Mouse (Mus musculus): ENCODE data around the gene Zfp82. TPM values are rescaled to one million over a fixed set of nuclear protein-coding genes. Genes with fewer than 3 reads are reported as not detected.

Gene Zfp82
- total and polyA plus RNA-seq, 3 experiments, result 2.0 to 2.2 TPM; not detected in 1

GRCm38 (mm10) chr7:30090970-30091585 is 18.4 kb upstream of the Zfp82 start:
- no peaks in the 10 kb centered on the region for H3K9me3 ChIP-seq (replicated peaks; ENCODE audit: insufficient read depth, low read length)
- DNase-seq (ENCODE audit: low read depth, low spot score), result peak; percentile 46
- TF ChIP-seq MXI1 (IDR thresholded peaks at IDR 0.05; ENCODE audit: low read depth, low read length) (no peak), CTCF (IDR thresholded peaks at IDR 0.05 in 2 of 3, conservative IDR thresholded peaks at IDR 0.05 in 1 of 3; ENCODE audit: control insufficient read depth in 1 of 3, insufficient read depth in 1 of 3, low read depth in 2 of 3, low read length in 3 of 3, poor library complexity in 1 of 3, severe bottlenecking in 1 of 3) (peak in 1 of 3 experiments; percentile 33; a peak in 3 of 6 replicates), SMC3 (IDR thresholded peaks at IDR 0.05; ENCODE audit: low read depth, low read length) (peak; percentile 35), ZC3H11A (IDR thresholded peaks at IDR 0.05; ENCODE audit: low read depth, low read length) (peak; percentile 27; the same call in 1 of the 2 replicates), RAD21 (IDR thresholded peaks at IDR 0.05; ENCODE audit: low read depth, low read length) (peak; percentile 38)
- H3K79me2 ChIP-seq (ENCODE audit: control insufficient read depth, insufficient read depth, low read length, poor library complexity), result peaks cover 8% of the 10 kb centered on the region
- no peaks in the 10 kb centered on the region for H3K27me3 ChIP-seq (ENCODE audit: control insufficient read depth in 1 of 2, insufficient read depth in 2 of 2, low read length in 2 of 2)
- peaks cover 0 to 10% of the 10 kb centered on the region in 2 experiments; a peak in 3 of 4 replicates for H3K4me1 ChIP-seq (ENCODE audit: control insufficient read depth in 1 of 2, insufficient read depth in 2 of 2, low read length in 2 of 2)
- H3K36me3 ChIP-seq (ENCODE audit: control insufficient read depth in 1 of 2, insufficient read depth in 2 of 2, low read length in 2 of 2), result peaks cover 0 to 8% of the 10 kb centered on the region in 2 experiments; a peak in 2 of 4 replicates
- H3K27ac ChIP-seq (ENCODE audit: control insufficient read depth, low read depth, low read length), result peak overlapping the region; percentile 72
- H3K4me3 ChIP-seq (ENCODE audit: control insufficient read depth in 1 of 2, insufficient read depth in 1 of 2, low read depth in 2 of 2, low read length in 2 of 2), result peak overlapping the region; percentile 65 to 70
- H3K9ac ChIP-seq (ENCODE audit: control insufficient read depth, low read depth, low read length, poor library complexity, severe bottlenecking), result peak overlapping the region; percentile 66

- peak within 1 kb of the TSS; percentile 72 for H3K27ac ChIP-seq (ENCODE audit: control insufficient read depth, low read depth, low read length)
- H3K9me3 ChIP-seq (replicated peaks; ENCODE audit: insufficient read depth, low read length), result no peaks in the 10 kb centered on the region
- DNase-seq (ENCODE audit: low read depth, low spot score), result peak; percentile 99
- H3K27me3 ChIP-seq (ENCODE audit: control insufficient read depth in 1 of 2, insufficient read depth in 2 of 2, low read length in 2 of 2), result no peaks in the 10 kb centered on the region
- peak within 1 kb of the TSS; percentile 66 for H3K9ac ChIP-seq (ENCODE audit: control insufficient read depth, low read depth, low read length, poor library complexity, severe bottlenecking)
- peaks cover 8% of the 10 kb centered on the region for H3K79me2 ChIP-seq (ENCODE audit: control insufficient read depth, insufficient read depth, low read length, poor library complexity)
- H3K36me3 ChIP-seq (ENCODE audit: control insufficient read depth in 1 of 2, insufficient read depth in 2 of 2, low read length in 2 of 2), result peaks cover 0 to 8% of the 10 kb centered on the region in 2 experiments; a peak in 2 of 4 replicates
- peaks cover 0 to 10% of the 10 kb centered on the region in 2 experiments; a peak in 3 of 4 replicates for H3K4me1 ChIP-seq (ENCODE audit: control insufficient read depth in 1 of 2, insufficient read depth in 2 of 2, low read length in 2 of 2)
- H3K4me3 ChIP-seq (ENCODE audit: control insufficient read depth in 1 of 2, insufficient read depth in 1 of 2, low read depth in 2 of 2, low read length in 2 of 2), result peak within 1 kb of the TSS; percentile 65 to 70
- TF ChIP-seq ZNF384 (IDR thresholded peaks at IDR 0.05; ENCODE audit: low read depth, low read length) (peak; percentile 34; the same call in 1 of the 2 replicates), CHD1 (IDR thresholded peaks at IDR 0.05; ENCODE audit: low read depth, low read length) (no peak), RCOR1 (IDR thresholded peaks at IDR 0.05; ENCODE audit: low read depth, low read length) (no peak; the same call in 1 of the 2 replicates), CHD2 (IDR thresholded peaks at IDR 0.05; ENCODE audit: low read length) (peak; percentile 99), ELF1 (IDR thresholded peaks at IDR 0.05; ENCODE audit: low read depth, low read length) (peak; percentile 67; the same call in 1 of the 2 replicates), SMC3 (IDR thresholded peaks at IDR 0.05; ENCODE audit: low read depth, low read length) (no peak), MAX (IDR thresholded peaks at IDR 0.05; ENCODE audit: low read length) (peak; percentile 93), NRF1 (IDR thresholded peaks at IDR 0.05; ENCODE audit: insufficient read depth, low read depth, low read length, poor library complexity, severe bottlenecking) (0 out of 2 replicates have a peak, but pooled peaks have one; percentile 30), GABPA (IDR thresholded peaks at IDR 0.05; ENCODE audit: low read depth, low read length) (no peak), JUND (IDR thresholded peaks at IDR 0.05; ENCODE audit: low read depth, low read length) (no peak), CTCF (IDR thresholded peaks at IDR 0.05 in 2 of 3, conservative IDR thresholded peaks at IDR 0.05 in 1 of 3; ENCODE audit: control insufficient read depth in 1 of 3, insufficient read depth in 1 of 3, low read depth in 2 of 3, low read length in 3 of 3, poor library complexity in 1 of 3, severe bottlenecking in 1 of 3) (no peak), MXI1 (IDR thresholded peaks at IDR 0.05; ENCODE audit: low read depth, low read length) (peak; percentile 97), MAZ (IDR thresholded peaks at IDR 0.05; ENCODE audit: low read depth, low read length) (0 out of 2 replicates have a peak, but pooled peaks have one; percentile 57), ZC3H11A (IDR thresholded peaks at IDR 0.05; ENCODE audit: low read depth, low read length) (no peak), TCF12 (IDR thresholded peaks at IDR 0.05; ENCODE audit: low read depth, low read length) (0 out of 2 replicates have a peak, but pooled peaks have one; percentile 45), UBTF (IDR thresholded peaks at IDR 0.05; ENCODE audit: borderline replicate concordance, insufficient read depth, low read depth, low read length) (no peak), TBP (IDR thresholded peaks at IDR 0.05; ENCODE audit: low read depth, low read length) (peak; percentile 47; the same call in 1 of the 2 replicates), RAD21 (IDR thresholded peaks at IDR 0.05; ENCODE audit: low read depth, low read length) (no peak), SIN3A (IDR thresholded peaks at IDR 0.05; ENCODE audit: low read length) (peak; percentile 78), MEF2A (IDR thresholded peaks at IDR 0.05; ENCODE audit: extremely low read depth, insufficient replicate concordance, low read depth, low read length, poor library complexity, severe bottlenecking) (0 out of 2 replicates have a peak, but pooled peaks have one; percentile 12), MAFK (IDR thresholded peaks at IDR 0.05; ENCODE audit: borderline replicate concordance, low read depth, low read length) (peak; percentile 94), USF2 (IDR thresholded peaks at IDR 0.05; ENCODE audit: borderline replicate concordance in 1 of 2, insufficient read depth in 1 of 2, low read depth in 1 of 2, low read length in 2 of 2) (no peak), ETS1 (IDR thresholded peaks at IDR 0.05; ENCODE audit: low read depth, low read length) (0 out of 2 replicates have a peak, but pooled peaks have one; percentile 10), EP300 (IDR thresholded peaks at IDR 0.05; ENCODE audit: low read depth in 1 of 2, low read length in 2 of 2) (no peak; a peak in 1 of 4 replicates)
These were observed 17.6 kb upstream of the Zfp82 start, which contains the start of the genes Gm26920 and Zfp566 for GRCm38 (mm10) chr7:30090092-30090969. Gene Gm26920 (minus strand): TSS chr7:30090410. Gene Zfp566 (minus strand): TSS chr7:30090527.
